Mouse (Mus musculus) CH12.LX (cell line): ENCODE results near the gene Rab11a. TPM values are rescaled to one million over a fixed set of nuclear protein-coding genes. Genes with fewer than 3 reads are reported as not detected.

Experiments
- DNase-seq: peaks from one replicate; pipeline ENCODE4 v3.0.0-alpha.2; 2013; ENCODE audit errors: extremely low read depth
- H3K27ac ChIP-seq: 2 replicates; pipeline ENCODE4 v1.5.1; 2012; ENCODE audit warnings: low read depth, mild to moderate bottlenecking, control low read depth, moderate library complexity; ENCODE audit not compliant: insufficient read depth
- H3K27me3 ChIP-seq: replicated peaks from 2 replicates; pipeline ENCODE3; 2012; ENCODE audit warnings: inconsistent platforms
- H3K36me3 ChIP-seq, 2 experiments: replicated peaks in 1 of 2; 2 replicates each; pipeline versions ENCODE3 to v1.6.1; 2012; ENCODE audit warnings: inconsistent platforms in 1 of 2, low read length in 1 of 2, mild to moderate bottlenecking in 1 of 2, mixed read lengths in 1 of 2, moderate library complexity in 1 of 2; ENCODE audit not compliant: control insufficient read depth in 1 of 2, insufficient read depth in 1 of 2
- H3K4me1 ChIP-seq, 2 experiments: 2 replicates each; pipeline ENCODE4 v1.6.1; 2012; ENCODE audit warnings: inconsistent platforms in 1 of 2, moderate library complexity in 1 of 2; ENCODE audit not compliant: insufficient read depth in 2 of 2, control insufficient read depth in 1 of 2
- H3K4me2 ChIP-seq: 2 replicates; pipeline ENCODE4 v1.6.1; 2012; ENCODE audit warnings: low read depth, mild to moderate bottlenecking, control low read depth; ENCODE audit not compliant: poor library complexity, insufficient read depth, severe bottlenecking
- H3K4me3 ChIP-seq, 3 experiments: fragments of 150-350 bp in 1 of 3; sonication (generic) in 1 of 3; replicated peaks in 1 of 3; 2 replicates each; pipeline versions ENCODE3 to v1.5.1; 2011 to 2012; ENCODE audit warnings: low read depth in 2 of 3, low read length in 2 of 3, mild to moderate bottlenecking in 2 of 3, moderate library complexity in 2 of 3, control low read depth in 1 of 3, improper control_type of control experiment in 1 of 3, inconsistent platforms in 1 of 3, mixed read lengths in 1 of 3; ENCODE audit not compliant: poor library complexity in 1 of 3
- H3K79me2 ChIP-seq: replicated peaks from 2 replicates; pipeline ENCODE4 v1.6.1; 2012; ENCODE audit warnings: mild to moderate bottlenecking, moderate library complexity; ENCODE audit not compliant: control insufficient read depth, poor library complexity, insufficient read depth, severe bottlenecking; ENCODE audit errors: extremely low read depth
- H3K9ac ChIP-seq: 2 replicates; pipeline ENCODE4 v1.6.1; 2012; ENCODE audit warnings: low read depth, mild to moderate bottlenecking, control low read depth, moderate library complexity; ENCODE audit not compliant: insufficient read depth
- H3K9me3 ChIP-seq: replicated peaks from 2 replicates; pipeline ENCODE3; 2012; ENCODE audit warnings: low read length, inconsistent platforms, mixed read lengths
- BHLHE40 ChIP-seq: IDR thresholded peaks from 2 replicates; pipeline ENCODE4 v1.6.1; 2011; ENCODE audit warnings: mild to moderate bottlenecking, low read depth, low read length, improper control_type of control experiment
- CHD2 ChIP-seq: IDR thresholded peaks from 2 replicates; pipeline ENCODE4 v1.6.1; 2011; ENCODE audit warnings: low read length, improper control_type of control experiment
- CTCF ChIP-seq, 2 experiments: IDR thresholded peaks in 1 of 2; conservative IDR thresholded peaks in 1 of 2; 2 replicates each; pipeline ENCODE4 v1.5.1; 2011 to 2012; ENCODE audit warnings: low read depth in 2 of 2, low read length in 2 of 2, improper control_type of control experiment in 1 of 2, inconsistent platforms in 1 of 2, mild to moderate bottlenecking in 1 of 2, moderate library complexity in 1 of 2
- ELF1 ChIP-seq: IDR thresholded peaks from 2 replicates; pipeline ENCODE4 v1.6.1; 2014; ENCODE audit warnings: low read depth, mild to moderate bottlenecking, inconsistent platforms, low read length, improper control_type of control experiment
- EP300 ChIP-seq: IDR thresholded peaks from 2 replicates; pipeline ENCODE4 v1.6.1; 2011; ENCODE audit warnings: low read length, improper control_type of control experiment
- GABPA ChIP-seq: IDR thresholded peaks from 2 replicates; pipeline ENCODE4 v1.6.1; 2012; ENCODE audit warnings: low read depth, low read length, improper control_type of control experiment, inconsistent platforms; ENCODE audit not compliant: insufficient replicate concordance
- HCFC1 ChIP-seq: IDR thresholded peaks from 2 replicates; pipeline ENCODE4 v1.6.1; 2012; ENCODE audit warnings: low read depth, mild to moderate bottlenecking, inconsistent platforms, low read length, improper control_type of control experiment
- KAT2A ChIP-seq: IDR thresholded peaks from 2 replicates; pipeline ENCODE4 v1.6.1; 2012; ENCODE audit warnings: low read length, improper control_type of control experiment, inconsistent platforms; ENCODE audit not compliant: insufficient replicate concordance
- MXI1 ChIP-seq: IDR thresholded peaks from 2 replicates; pipeline ENCODE4 v1.6.1; 2011; ENCODE audit warnings: mild to moderate bottlenecking, low read depth, low read length, improper control_type of control experiment
- NRF1 ChIP-seq: IDR thresholded peaks from 2 replicates; pipeline ENCODE4 v1.6.1; 2014; ENCODE audit warnings: low read depth, mild to moderate bottlenecking, inconsistent platforms, low read length, improper control_type of control experiment, moderate library complexity
- PAX5 ChIP-seq: IDR thresholded peaks from 2 replicates; pipeline ENCODE4 v1.6.1; 2012; ENCODE audit warnings: low read length, inconsistent platforms, mixed read lengths
- POLR2A ChIP-seq: IDR thresholded peaks from 2 replicates; pipeline ENCODE4 v1.6.1; 2011; ENCODE audit warnings: low read depth, mild to moderate bottlenecking, improper control_type of control experiment, low read length
- RAD21 ChIP-seq: IDR thresholded peaks from 2 replicates; pipeline ENCODE4 v1.6.1; 2011; ENCODE audit warnings: low read depth, mild to moderate bottlenecking, low read length, improper control_type of control experiment, moderate library complexity
- RCOR1 ChIP-seq: conservative IDR thresholded peaks from 2 replicates; pipeline ENCODE4 v1.6.1; 2012; ENCODE audit warnings: low read depth, mild to moderate bottlenecking, inconsistent platforms, low read length, improper control_type of control experiment
- SIN3A ChIP-seq: IDR thresholded peaks from 2 replicates; pipeline ENCODE4 v1.6.1; 2012; ENCODE audit warnings: low read length, improper control_type of control experiment, inconsistent platforms
- SMC3 ChIP-seq: IDR thresholded peaks from 2 replicates; pipeline ENCODE4 v1.6.1; 2011; ENCODE audit warnings: low read depth, low read length, improper control_type of control experiment
- TBP ChIP-seq: conservative IDR thresholded peaks from 2 replicates; pipeline ENCODE4 v1.6.1; 2011; ENCODE audit warnings: low read depth, low read length, improper control_type of control experiment
- TCF12 ChIP-seq: IDR thresholded peaks from 2 replicates; pipeline ENCODE4 v1.6.1; 2014; ENCODE audit warnings: low read depth, mild to moderate bottlenecking, inconsistent platforms, low read length, improper control_type of control experiment
- UBTF ChIP-seq: IDR thresholded peaks from 2 replicates; pipeline ENCODE4 v1.6.1; 2012; ENCODE audit warnings: low read depth, mild to moderate bottlenecking, inconsistent platforms, low read length, improper control_type of control experiment, moderate library complexity
- USF1 ChIP-seq: IDR thresholded peaks from 2 replicates; pipeline ENCODE4 v1.6.1; 2014; ENCODE audit warnings: low read depth, mild to moderate bottlenecking, inconsistent platforms, low read length, improper control_type of control experiment
- ZC3H11A ChIP-seq: IDR thresholded peaks from 2 replicates; pipeline ENCODE4 v1.6.1; 2012; ENCODE audit warnings: low read depth, mild to moderate bottlenecking, inconsistent platforms, low read length, improper control_type of control experiment
- ZKSCAN1 ChIP-seq: IDR thresholded peaks from 2 replicates; pipeline ENCODE4 v1.6.1; 2012; ENCODE audit warnings: low read depth, inconsistent platforms, low read length, improper control_type of control experiment, borderline replicate concordance
- dilution Hi-C: fragments of 300-500 bp; cut with MboI; formaldehyde crosslinking; loops from 2 replicates; pipeline ENCODE4 v1.14.3; 2020; ENCODE audit warnings: low sequenced_read_pairs; ENCODE audit not compliant: extremely low pct_unique_long_range_greater_than_20kb, extremely low pct_ligation_motif_present
- in situ Hi-C: fragments of 300-500 bp; cut with MboI; formaldehyde crosslinking; loops from 3 replicates; pipeline ENCODE4 v1.14.3; 2019; ENCODE audit warnings: low sequenced_read_pairs, low pct_ligation_motif_present, low pct_unique_long_range_greater_than_20kb, mixed read lengths
- polyA plus RNA-seq: library from polyadenylated mRNA; unstranded; fragments of >175 nt; gene quantifications from 2 replicates; pipeline ENCODE4 v1.2.1, GENCODE M21; 2012; ENCODE audit warnings: low read depth; ENCODE audit not compliant: insufficient read length
- total RNA-seq, 2 experiments: library from RNA; depleted of rRNA; stranded (reverse); fragments of 300-350 nt in 1 of 2; fragments of >200 nt in 1 of 2; gene quantifications; 2 replicates each; pipeline ENCODE4 v1.2.3; 2012 to 2014

The Rab11a gene
- total and polyA plus RNA-seq, 3 experiments: 109 to 189 (median 168) TPM

- Histone ChIP-seq H3K27me3 (no peaks in the 10 kb centered on the region), H3K4me2 (no peak overlapping the region), H3K4me3 (no peak overlapping the region), H3K27ac (no peak overlapping the region), H3K9me3 (no peaks in the 10 kb centered on the region), H3K36me3 (no peaks in the 10 kb centered on the region), H3K4me1 (peaks cover 0 to 15% of the 10 kb centered on the region in 2 experiments; a peak in 2 of 4 replicates), H3K79me2 (no peaks in the 10 kb centered on the region), H3K9ac (no peak overlapping the region)
- TF ChIP-seq RCOR1: no peak
- TF ChIP-seq ELF1: no peak
- TF ChIP-seq BHLHE40: no peak
- TF ChIP-seq GABPA: no peak
- TF ChIP-seq EP300: no peak
- no peak for TF ChIP-seq ZC3H11A
- TF ChIP-seq CTCF (conservative IDR thresholded peaks at IDR 0.05 in 1 of 2, IDR thresholded peaks at IDR 0.05 in 1 of 2; ENCODE audit: low read depth in 2 of 2, low read length in 2 of 2): peak in 1 of 2 experiments; percentile 64; a peak in 2 of 4 replicates
- TF ChIP-seq PAX5: no peak
- no peak for TF ChIP-seq HCFC1
- peak; percentile 64 for TF ChIP-seq RAD21
- TF ChIP-seq KAT2A: no peak
- no peak for TF ChIP-seq SIN3A
- TF ChIP-seq SMC3: peak; percentile 66
- TF ChIP-seq CHD2: no peak
- TF ChIP-seq NRF1: no peak
- no peak for TF ChIP-seq USF1
- no peak for TF ChIP-seq POLR2A
- no peak for TF ChIP-seq MXI1
- TF ChIP-seq TBP: no peak
- no peak for TF ChIP-seq UBTF
- no peak for TF ChIP-seq ZKSCAN1
- no peak for DNase-seq
- in situ Hi-C loops (no loop called here), dilution Hi-C loops (no loop called here)
Observed at GRCm38 (mm10) chr9:64773936-64774335, 36.4 kb upstream of the Rab11a start.

GRCm38 (mm10) chr9:64773254-64773653, 35.7 kb upstream of the Rab11a start:
- Histone ChIP-seq H3K27ac (no peak overlapping the region), H3K9ac (no peak overlapping the region)
- TF ChIP-seq TCF12 (no peak), NRF1 (no peak)
- TF ChIP-seq, all 38 proteins: peak for 0
- H3K4me1 ChIP-seq: peaks cover 0 to 15% of the 10 kb centered on the region in 2 experiments; a peak in 2 of 4 replicates
- dilution Hi-C loops: no loop called here
- H3K9me3 ChIP-seq: no peaks in the 10 kb centered on the region
- no peaks in the 10 kb centered on the region for H3K79me2 ChIP-seq
- no peak overlapping the region for H3K4me3 ChIP-seq
- no peak overlapping the region for H3K4me2 ChIP-seq
- in situ Hi-C loops: no loop called here
- no peaks in the 10 kb centered on the region for H3K27me3 ChIP-seq
- DNase-seq: no peak
- H3K36me3 ChIP-seq: no peaks in the 10 kb centered on the region
